Mouse (Mus musculus): Measurements from ENCODE around the gene Fbxl2. TPM values are rescaled to one million over a fixed set of nuclear protein-coding genes. Genes with fewer than 3 reads are reported as not detected.

Fbxl2 gene
- total RNA-seq, 4 experiments from 2014 or later, result 2.1 to 5.5 (median 3.6) TPM

DNA sequence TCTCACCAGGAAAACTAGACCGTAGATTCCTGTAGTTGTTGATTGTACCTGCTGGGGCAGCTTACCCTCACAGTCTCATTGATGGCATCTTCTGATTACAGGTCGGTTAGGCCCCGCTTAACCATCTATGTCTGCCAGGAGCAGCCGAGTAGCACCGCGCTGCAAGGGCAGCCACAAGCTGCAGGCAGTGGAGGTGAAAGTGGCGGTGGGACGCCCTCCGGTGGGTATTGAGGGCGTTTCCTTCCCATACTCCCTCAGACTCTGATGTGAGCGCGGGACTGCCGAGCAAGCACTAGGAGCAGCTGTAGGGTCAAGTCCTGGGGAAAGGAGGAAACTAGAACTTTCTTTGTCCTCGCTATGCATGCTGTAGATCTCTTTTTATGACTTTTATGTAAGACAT, 76.0 kb downstream of the Fbxl2 start:
- DNase-seq, result no peak

DNA sequence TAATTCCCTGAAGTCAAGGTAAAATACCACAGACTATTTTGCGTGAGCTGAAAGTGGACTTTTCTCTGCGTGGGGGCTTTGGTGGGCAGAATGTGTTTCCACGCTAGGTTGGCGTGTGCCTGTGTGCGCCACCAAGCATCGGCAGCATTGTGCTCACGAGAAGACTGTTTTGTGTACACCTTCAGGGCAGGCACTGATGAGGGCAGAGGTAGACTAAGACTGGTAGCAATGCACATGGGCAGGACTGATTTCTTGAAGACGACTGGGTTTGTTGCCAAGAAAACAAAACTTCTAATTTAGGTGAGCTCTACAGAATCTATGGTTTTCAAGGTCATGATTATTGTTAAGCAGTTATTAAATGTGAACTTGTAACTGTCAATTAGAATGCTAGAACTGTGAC, 76.6 kb downstream of the Fbxl2 start:
- no peak for DNase-seq

DNA sequence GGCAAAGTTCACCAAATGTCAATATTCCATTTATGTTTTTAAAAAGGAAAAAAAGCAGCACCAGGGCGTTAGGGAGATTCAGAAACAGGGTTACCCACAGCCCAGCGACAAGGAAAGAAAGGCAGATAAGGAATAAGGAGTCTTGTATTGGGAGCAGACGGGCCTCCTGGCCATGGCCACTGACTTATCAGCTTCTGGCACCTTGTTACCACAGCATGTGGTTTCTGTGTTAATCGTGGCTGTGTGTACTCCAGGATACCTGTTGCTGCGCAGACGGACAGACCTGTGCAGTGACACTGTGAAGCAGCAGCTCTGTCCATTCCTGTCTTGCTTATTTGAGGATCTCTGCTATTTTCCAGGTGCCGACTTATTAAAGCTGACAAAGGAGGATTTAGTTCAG, 77.0 kb downstream of the Fbxl2 start:
- DNase-seq, result no peak

DNA sequence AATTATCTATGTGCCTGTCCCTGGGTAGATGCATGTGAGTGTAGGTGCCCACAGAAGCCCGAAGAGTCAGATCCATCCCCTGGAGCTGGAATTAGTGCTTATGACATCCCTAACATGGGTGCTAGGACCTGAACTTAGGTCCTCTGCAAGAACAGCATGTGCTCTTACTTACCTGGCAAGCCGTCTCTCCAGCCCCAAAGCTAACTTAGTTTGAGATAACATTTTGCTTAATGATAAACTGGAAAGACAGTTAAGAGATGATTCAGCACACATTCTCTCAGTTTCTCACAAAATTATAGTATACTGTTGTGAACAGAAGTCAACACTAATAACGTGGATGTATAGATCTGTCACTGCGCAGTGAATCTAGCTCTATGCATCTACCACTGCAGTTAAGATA, 79.2 kb downstream of the Fbxl2 start:
- DNase-seq, result no peak

DNA sequence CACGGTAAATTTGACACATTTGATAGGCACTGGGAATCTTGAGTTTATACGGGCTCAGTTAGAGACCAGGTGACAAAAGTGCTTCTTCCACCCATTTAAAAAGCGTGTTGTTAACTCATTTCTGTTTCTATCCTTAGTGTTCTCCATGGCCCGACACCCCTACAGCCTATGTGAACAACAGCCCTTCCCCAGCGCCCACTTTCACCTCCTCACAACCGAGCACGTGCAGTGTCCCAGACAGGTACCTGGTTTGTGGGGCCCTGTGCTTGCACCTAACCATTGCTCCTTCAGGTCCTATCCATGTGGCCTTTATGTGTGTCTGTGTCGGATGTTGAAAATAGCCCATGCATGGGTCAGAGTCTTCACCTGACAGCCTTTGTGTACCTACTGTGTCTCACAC, 81.6 kb downstream of the Fbxl2 start:
- no peak for DNase-seq

DNA sequence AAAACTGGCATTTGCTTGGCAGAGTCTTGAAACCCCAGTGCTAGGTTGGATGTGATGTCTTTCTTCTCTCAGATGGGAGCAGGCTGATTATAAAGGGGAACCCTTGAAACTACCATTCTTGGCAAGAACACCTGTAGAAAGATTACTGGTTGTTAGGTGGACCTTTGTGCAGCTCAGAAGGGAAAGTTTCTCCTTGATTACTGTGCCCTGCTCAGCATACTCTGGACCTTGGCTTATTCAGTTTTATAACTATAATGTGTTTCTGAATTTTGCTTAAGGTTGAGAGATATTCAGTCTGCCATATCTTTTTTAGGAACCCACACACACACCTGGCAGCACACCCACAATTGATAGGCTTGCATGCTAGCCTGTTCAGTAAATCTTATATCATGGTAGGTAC, 82.3 kb downstream of the Fbxl2 start:
- DNase-seq, result no peak

DNA sequence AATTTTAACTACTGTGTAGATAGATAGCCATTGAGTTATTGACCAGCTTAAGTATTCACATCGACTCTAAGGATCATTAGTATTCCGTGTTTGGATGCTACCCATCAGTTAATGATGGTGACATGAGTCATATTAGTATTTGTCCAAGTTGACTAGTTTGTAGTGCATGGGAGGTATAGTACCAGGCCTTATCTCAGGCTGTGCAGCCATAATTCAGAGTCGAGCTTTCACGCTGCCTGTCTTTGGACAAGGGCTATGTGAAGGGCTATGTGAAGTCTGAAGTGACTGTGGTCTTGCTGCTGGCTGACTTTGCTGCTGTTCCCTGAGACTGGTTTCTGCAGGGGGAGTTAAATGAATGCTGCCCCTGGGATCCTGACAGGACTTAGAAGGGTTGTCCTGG, 88.2 kb downstream of the Fbxl2 start:
- no peak for DNase-seq

DNA sequence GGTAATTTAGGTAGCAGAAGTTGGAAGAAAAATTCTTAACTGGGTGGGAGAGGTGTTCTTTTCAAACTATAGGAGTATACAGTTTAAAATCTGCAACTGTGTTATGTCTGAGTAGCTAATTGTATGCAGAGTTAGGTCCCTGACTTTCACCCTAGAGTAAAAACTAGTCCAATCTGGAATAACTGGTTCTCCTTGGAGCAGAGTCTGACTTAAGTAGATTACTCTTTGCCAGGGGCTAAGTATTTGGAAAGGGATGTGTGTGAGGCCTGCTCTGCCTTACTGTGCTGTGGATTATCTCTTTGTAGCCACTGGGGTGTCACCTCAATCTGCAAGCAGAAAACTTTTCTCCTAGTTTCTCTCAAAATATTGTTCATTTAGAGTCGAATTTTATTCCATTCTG, 98.8 kb downstream of the Fbxl2 start:
- DNase-seq, result no peak

DNA sequence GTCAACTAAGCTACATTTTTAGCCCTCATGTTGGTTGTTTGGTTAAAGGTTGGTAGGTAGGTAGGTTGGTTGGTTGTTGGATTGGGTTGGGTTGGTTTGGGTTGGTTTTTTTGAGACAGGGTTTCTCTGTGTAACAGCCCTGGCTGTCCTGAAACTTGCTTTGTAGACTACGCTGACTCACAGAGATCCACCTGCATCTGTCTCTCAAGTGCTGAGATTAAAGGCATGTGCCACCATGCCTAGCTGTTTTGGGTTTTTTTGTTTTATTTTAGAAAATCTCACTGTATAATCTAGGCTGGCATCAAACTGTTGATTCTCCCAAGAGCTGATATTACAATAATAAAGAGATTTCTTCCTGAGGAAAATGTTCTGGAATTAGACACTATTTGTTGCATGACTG, 102.6 kb downstream of the Fbxl2 start:
- DNase-seq, result no peak

DNA sequence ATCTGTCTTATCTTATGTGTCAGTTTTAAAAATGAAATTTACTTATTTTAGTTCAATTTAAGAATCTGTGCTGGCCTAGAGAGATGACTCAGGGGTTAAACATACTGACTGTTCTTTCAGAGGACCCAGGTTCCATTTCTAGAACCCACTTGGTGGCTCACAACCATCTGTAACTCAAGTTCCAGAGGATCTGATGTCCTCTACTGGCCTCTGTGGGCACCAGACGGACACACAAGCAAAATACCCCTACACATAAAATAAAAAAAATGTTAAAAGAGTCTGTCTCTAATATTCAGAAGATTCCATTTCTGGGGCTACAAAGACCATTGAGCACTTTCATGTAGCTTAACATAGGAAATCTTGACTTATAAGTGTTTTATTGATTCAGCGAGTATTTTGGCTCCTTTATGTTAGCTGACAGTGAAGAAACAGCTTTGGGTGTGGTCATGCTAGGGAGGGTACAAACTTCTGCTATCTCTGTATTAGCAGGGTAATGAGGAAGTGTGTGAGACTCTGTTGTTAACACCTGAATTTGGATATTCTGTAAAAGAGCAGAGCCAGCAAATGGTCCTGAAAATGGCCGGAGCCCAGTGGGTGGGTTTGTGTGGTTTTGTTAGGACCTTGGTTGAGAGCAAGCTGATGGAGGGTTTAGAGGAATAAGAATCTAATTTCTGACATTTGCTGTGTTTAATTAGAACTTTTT, 104.7 kb downstream of the Fbxl2 start:
- DNase-seq, result no peak

DNA sequence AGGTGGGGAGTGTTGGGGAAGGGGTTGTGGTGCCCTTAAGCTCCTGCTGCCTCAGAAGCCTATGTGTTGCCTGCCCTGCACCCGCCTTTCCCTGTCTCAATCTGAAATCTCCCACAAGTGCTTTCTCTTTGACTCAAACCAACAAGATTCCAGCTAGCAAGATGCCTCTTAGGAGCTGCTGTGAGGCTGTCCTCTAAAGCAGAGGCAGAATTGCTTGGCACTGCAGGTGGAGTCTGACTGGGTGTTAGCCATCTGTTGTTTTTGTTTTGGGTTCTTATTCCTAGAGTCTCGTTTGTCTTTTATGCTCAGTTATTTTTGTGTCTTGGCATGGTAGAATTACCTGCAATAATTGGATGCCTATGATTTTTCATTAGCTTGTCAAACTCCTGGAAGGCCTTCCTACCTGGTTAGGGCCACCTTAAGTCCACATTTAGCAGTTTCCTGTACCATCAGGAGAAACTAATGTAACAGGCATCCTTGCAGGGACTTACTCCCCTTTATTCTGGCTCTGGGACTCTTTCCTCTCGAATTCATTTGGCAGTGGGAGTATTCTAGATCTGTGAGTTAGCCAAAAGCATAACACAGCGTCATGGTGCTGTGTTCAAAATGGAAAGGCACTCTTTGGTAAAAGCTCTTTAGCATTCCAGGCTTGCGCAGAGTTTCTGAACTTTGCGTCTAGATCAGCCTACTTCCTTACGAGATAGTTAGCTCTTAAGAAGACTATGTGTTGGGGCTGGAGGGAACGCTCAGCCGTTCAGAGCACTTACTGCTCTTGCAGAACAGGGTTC, 106.7 kb downstream of the Fbxl2 start:
- no peak for DNase-seq

DNA sequence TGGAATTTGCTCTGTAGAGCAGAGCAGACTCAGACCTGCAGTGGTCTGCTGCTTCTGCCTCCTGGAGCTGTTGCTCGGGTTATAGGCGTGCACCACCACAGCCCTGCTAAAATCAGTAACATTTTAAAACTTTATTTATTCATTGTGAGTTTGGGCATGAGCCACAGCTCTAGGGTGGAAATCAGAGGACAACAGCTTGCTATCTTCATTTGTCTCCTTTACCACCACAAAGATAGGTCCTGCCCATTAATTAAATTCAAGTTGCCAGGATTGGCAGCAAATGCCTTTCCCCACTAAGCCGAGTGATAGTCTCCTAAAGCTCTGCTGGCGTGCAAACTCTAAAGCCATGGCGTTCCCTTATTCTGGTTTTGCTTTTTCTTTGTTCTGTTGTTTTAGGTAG, 110.4 kb downstream of the Fbxl2 start:
- no peak for DNase-seq

DNA sequence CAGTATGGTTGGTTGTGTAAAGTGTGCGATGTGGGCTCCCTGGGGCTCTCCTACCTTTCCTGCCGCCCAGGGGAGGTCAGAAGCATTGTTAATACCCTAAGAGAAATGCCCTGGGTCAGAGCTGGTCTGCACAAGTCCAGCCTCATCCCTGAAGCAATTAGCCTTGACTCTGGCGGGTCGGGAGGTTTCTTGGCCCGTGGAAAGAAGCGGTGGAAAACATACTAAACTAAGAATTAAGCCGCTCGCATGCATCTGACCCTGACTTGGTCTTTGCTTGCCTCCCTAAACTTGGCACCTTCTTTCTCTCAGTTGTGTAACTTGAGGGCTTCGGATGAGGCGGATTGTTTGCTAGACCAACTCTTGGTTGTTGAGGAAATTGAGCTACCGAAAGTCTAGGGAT, 113.5 kb downstream of the Fbxl2 start:
- peak; percentile 18 for DNase-seq

DNA sequence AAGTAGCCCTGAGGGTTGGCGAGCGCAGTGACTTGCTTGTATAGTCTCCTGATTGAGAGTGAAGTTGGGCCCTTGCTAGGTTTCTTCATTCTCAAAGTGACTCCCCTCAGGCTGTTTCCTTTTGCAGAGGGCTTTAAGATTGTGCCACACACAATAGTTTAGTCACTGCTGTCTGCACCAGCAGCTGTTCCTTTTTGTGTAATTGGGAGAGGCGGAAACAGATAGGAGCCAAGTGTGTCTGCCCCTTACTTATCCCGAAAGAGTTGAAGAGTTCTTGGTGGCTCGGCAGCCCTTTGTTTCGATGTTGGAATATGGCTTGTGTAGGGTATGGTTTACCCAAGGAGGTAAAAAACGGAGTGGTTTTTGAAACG, 113.9 kb downstream of the Fbxl2 start:
- no peak for DNase-seq

DNA sequence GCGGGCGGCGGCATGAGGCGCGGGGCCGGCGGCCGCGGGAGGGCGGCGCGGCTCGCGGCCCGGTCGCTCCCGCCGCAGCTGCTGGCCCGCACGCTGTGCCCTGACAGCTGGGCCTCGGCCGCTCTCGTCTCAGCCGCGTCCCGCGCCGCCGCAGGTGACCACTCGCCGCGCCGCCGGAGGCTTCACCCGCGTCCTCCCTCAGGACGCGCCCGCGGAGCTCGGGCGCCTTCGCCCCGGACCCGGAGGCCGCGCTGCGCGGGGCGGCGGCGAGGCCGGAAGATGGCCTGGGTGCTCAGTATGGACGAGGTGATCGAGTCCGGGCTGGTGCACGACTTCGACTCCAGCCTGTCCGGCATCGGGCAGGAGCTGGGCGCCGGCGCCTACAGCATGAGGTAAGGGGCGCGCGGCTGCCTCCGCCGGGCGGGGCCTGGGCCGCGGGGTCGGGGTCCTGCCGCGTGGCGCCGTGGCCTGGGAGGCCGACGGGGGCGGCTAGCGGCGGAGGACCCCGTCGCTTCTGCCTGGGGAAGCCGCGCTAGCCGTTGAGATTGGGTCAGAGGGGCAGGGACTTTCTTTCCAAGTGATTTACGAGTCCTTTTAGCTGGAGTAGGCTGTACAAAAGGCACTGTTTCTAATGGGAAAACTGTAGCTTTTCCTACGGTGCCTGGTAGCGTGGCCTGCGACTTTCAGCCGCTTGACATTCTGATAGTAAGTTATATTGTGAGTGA, 114.5 kb downstream of the Fbxl2 start:
- peak; percentile 28 for DNase-seq

DNA sequence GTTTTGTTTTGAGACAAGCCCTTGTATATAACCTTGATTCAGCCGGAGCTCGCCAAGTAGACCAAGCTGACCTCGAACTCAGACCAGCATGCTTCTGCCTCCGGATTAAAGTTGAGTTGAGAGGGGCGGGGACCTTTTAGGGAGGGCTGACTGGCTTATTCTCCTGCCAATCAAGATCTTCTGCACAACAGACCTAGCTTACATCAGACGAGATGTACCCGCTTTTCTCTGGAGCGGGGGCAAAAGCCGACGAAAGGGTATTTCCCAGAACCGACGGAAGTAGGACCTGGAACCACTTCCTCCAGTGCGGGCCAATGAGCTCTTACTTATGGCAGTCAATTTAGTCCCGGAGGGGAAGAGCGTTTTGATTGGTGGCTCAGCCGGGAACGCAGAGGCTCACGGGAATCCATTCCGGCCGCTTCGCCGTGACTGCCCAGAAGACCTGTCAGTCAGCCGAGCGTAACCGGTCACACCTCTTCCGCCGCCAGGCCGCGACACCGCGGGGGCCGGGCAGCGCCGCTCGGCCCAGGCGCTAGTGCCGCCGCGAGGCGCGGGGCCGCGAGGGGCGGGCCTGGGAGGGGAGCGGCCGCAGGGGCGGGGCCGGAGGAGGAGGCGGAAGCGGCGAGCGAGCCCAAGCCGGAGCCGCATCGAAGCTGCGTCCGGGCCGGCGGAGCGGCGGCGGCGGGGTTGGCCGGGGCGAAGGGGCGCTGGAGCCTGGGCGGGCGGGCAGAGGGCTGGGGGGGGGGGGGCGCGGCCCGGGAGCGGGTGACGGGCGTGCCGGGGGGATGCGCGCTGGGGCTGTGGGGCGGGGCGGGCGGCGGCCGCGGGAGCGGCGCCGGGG, 115.2 kb downstream of the Fbxl2 start, which contains the start of gene Ubp1:
Gene Ubp1, plus strand, starts transcription at position 401 of the 841 bp plus-strand sequence.
- peak; percentile 98 for DNase-seq

DNA sequence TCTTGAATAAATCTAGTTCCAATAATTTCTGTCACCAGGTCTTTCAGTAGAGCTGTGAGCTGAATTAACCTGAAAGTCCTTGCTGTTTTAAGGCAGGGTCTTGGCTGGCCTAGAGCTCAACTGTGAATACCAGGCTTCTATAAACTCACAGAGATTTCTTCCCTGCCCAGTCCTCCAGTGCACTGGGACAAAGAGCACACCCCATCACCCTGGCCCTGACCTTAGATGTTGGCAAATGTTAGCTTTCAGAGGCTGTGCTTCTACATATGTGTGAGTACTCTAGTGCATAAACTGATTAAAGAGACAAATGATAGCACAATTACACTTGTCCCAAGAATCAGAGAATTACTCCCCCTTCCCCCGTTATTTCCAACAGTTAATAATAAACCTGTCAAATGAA, 116.3 kb downstream of the Fbxl2 start:
- DNase-seq, result no peak

DNA sequence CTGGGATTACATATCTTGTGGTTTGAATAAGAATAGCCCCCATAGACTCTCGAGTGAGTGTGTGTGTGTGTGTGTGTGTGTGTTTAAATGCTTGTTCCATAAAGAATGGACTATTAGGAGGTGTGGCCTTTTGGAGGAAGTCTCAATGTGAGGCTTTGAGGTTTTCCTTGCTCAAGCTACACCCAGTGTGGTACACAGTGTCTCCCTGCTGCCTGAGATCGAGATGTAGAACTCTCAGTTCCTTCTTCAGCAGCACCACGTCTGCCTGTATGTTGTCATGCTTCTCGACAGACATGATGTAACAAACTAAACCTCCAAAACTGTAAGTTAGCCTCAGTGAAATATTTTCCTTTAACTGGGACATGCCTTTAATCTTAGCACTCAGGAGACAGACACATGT, 117.4 kb downstream of the Fbxl2 start:
- DNase-seq, result no peak

DNA sequence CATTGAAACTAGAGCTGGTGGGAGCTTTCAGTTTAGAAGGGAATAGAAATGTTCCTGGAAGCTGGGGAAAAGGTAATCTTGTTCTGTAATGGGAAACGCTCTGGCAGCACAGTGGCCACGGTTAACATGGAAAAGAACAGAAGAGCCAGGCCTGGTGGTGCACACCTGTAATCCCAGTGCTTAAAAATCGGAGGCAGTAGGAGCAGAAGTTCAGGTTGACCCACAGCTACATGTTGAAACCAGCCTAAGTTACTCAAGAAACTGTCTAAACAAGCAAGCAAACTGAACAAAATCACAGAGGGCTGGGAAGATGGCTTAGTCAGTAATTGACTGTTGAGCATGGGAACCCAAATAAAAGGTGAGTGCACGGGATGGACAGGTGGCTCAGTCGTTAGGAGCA, 121.1 kb downstream of the Fbxl2 start:
- no peak for DNase-seq

DNA sequence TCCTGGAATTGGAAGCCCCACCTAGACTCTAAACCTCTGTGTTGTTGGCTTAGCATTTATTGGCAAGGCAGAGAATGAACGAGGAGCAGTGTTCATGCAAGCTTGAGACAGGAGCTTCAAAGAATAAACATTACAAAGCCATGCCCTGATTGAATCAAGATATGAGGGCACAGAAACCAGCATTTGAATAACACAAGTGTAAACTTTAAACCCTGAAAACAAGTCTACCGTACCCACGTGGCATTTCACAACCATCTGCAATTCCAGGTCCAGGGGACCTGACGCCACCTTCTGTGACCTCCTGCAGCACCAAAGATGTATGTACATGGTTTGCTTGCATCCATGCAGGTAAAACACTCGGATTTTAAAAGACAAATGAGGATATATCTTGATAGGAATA, 123.3 kb downstream of the Fbxl2 start:
- no peak for DNase-seq

DNA sequence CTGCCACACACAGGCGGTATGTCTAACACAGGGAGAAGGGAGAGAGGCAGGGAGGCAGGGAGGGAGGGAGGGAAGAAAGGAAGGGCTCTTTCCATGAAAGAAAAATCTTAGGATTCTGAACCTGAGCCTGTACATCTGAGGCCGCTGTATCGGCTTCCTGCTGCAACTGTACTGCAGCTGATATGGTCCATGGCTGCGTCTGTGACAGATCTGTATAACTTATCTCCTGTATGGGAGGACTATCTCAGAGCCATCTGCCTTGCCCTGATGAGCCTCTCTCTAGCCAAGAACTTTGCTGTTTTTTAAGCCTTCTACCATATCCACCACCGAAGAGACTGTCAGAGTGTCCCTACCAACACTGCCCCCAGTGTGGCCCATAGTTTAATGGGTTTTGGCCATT, 130.2 kb downstream of the Fbxl2 start:
- DNase-seq, result no peak
